Mouse (Mus musculus): ENCODE data around the gene Ubr1.
"Not testable (repeated sequence)": the region's sequence is repeated elsewhere in the genome, so short reads cannot be mapped to it uniquely, and the experiment has no call there.

Gene Ubr1

DNA sequence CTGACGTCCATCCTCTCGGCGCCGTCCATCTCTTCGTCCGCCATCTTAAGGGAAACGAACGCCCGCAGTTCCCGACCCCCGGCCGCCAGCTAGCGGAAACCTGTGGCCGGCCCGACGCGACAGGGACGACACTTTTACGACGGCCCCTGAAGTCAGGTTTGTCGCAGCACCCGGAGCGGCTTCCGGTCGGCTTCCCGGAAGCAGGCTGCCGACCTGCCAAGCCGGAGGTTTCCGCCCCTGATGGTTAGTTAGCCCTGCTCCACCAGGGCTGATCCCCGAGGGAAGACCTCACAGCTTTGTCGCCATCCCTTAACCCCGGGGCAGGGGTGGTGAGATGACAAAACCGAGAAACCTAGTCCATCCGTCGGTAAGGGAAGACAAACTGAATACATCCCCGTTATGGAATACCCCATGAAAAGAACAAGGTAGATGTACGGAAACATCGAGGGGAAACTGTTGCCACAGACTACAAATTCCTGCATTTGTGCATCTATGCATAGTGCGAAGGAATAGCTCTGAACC, at the start of gene Ubr1:
TSS of gene Ubr1 (minus strand) at position 157 of the 522 bp plus-strand sequence.
- DNase-seq (ENCODE audit: low spot score in 2 of 2), result peak; percentile 84

- DNase-seq (ENCODE audit: low spot score in 2 of 2), result no peak
These were observed 46.6 kb upstream of the Ubr1 start for GRCm38 (mm10) chr2:121017151-121017550.

- DNase-seq (ENCODE audit: low spot score in 2 of 2), result no peak
These were observed 45.7 kb upstream of the Ubr1 start for GRCm38 (mm10) chr2:121016226-121016625.

- no peak for DNase-seq (ENCODE audit: low spot score in 2 of 2)
These were observed 45.0 kb upstream of the Ubr1 start for GRCm38 (mm10) chr2:121015507-121015906.

DNA sequence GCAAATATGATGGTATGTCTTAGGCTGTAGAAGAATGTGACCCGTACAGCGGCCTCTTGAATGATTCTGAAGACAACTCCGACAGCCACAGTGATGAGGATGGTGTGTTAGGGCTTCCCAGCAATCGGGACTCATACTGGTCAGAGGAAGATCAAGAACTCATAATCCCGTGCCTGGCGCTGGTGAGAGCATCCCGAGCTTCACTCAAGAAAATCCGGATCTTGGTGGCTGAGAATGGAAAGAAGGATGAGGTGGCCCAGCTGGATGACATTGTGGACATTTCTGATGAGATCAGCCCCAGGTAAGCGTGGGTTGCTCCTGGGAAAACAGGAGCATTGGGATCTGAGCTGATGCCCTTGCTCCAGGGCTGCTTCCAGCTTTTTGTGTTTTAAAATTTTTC, 42.2 kb upstream of the Ubr1 start:
- DNase-seq (ENCODE audit: low spot score in 2 of 2), result no peak

GRCm38 (mm10) chr2:121009071-121009677, 38.7 kb upstream of the Ubr1 start:
- DNase-seq (ENCODE audit: low spot score in 2 of 2), result no peak

DNA sequence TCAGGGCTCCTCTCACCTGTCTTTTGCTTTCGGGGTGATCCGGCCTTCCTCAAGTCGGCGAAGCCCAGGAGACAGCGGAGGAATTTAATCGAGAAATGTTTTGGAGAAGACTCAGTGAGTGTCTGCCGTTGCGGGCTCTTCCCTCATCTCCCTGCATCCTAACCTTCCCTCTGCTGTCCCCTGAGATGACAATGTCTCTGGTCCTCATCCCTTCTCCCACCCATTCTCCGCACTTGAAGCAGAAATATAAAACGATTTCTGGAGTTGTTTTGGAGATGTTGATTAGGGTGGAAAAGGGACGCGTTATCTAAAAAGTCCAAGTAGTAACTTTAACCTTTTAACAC, 38.1 kb upstream of the Ubr1 start:
- no peak for DNase-seq (ENCODE audit: low spot score in 2 of 2)

DNA sequence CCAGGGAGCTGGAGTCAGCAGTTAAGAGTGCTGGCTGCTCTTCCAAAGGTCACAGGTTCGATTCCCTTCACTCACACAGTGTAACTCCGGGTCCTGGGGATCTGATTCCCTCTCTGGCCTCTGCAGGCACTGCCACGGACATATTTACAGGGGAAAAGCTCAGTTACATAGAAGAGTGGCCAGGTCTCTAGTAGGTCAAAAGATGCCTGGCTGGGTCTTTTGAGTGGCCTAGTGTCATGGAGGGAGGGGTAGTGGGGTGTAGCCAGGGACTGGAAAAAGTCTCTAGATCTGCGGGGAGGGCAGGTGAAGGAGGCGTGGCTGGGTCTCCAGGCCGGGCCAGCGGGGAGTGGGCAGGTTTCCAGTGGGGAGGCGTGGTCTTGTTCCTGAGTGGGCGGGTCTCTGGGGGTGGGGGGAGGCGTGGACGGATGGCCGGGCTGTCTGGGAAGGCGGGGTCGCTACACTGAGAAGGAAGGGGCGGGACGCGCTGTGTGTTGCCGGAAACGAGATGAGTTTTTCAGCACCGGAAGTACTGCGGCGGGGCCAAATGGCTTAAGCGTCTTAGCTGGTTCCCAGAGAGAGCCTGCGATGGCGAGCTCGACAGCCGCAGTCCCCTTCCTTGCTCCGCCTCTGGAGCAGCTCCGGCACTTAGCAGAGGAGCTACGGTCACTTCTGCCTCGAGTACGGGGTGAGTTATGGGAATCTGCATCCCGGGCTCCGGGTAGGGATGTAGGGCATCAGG, 37.6 kb upstream of the Ubr1 start, which contains the start of gene Ccndbp1:
TSS of gene Ccndbp1 (plus strand) at position 479 of the 739 bp plus-strand sequence.
- peak; percentile 82 to 83 for DNase-seq (ENCODE audit: low spot score in 2 of 2)

GRCm38 (mm10) chr2:121006986-121007385, 36.5 kb upstream of the Ubr1 start:
- DNase-seq (ENCODE audit: low spot score in 2 of 2), result no peak

GRCm38 (mm10) chr2:121004018-121004811, 33.7 kb upstream of the Ubr1 start:
- DNase-seq (ENCODE audit: low spot score in 2 of 2), result no peak

DNA sequence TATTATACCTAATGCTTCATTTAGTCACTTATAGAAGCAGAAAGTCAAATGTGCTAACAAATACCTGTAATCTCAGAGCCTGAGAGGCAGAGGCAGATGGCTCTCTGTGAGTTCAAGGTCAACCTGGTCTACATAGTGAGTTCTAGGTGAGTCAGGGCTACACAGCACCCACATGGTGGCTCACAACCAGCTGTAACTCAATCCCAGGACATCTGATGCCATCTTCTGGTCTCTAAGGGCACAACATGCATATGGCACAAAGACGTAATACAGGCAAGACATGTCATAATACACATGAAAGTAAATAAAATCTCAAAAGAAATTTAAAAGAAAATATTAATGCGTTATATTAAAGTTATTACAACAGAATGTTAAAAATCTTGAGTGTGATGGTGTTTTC, 33.1 kb upstream of the Ubr1 start:
- DNase-seq (ENCODE audit: low spot score in 2 of 2), result no peak

DNA sequence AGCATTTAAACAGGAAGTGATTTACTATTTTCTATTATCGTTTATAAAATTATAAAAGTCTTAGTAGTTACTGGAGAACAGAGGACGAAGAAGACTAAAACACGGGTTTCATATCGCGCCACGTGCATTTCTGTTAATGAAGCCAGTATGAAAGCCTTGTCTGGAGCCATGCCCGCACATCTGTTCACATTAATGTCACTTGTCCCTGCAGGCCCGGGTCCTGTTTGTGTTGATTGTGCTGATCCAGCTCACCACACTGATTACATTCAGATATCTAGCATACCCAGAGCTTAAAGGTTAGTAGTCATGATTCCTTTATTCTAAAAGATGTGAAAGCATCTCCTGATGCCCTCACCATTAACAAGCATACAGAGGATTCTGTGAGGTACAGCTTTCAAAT, 28.3 kb upstream of the Ubr1 start:
- DNase-seq (ENCODE audit: low spot score in 2 of 2), result no peak

DNA sequence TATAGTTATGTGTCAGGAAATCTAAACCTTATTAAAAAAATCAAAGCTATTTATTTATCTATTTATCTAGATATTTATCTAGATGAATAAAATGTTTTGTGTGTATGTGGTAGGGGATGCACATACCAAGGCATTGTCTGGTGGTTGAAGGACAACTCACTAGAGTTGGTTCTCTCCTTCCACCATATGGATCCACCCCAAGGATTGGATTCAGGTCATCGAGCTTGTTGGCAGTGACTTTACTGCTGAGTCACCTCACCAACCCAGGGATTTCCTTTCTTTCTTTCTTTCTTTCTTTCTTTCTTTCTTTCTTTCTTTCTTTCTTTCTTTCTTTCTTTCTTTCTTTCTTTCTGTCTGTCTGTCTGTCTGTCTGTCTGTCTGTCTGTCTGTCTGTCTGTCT, 26.1 kb upstream of the Ubr1 start:
- DNase-seq (ENCODE audit: low spot score in 2 of 2), result not testable (repeated sequence)

- no peak for DNase-seq (ENCODE audit: low spot score in 2 of 2)
These were observed 20.7 kb upstream of the Ubr1 start for GRCm38 (mm10) chr2:120991196-120991595.

DNA sequence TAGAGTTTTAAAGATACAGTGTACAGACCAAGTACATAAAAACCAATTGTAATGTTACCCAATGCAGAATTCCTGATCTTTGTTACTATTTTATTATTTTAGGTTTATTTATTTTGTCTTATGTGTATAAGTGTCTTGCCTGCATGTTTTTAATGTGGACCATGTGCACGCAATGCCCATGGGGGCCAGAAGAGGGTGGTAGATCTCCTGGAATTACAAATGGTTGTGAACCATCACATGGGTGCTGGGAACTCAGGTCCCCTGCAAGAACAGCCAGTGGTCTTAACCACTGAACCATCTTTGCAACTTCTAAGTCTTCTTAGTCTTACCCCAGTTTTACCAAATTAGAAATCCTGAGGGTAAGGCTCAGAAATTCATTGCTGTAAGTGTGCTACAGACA, 14.7 kb upstream of the Ubr1 start:
- no peak for DNase-seq (ENCODE audit: low spot score in 2 of 2)

GRCm38 (mm10) chr2:120983611-120984010, 13.1 kb upstream of the Ubr1 start:
- no peak for DNase-seq (ENCODE audit: low spot score in 2 of 2)

DNA sequence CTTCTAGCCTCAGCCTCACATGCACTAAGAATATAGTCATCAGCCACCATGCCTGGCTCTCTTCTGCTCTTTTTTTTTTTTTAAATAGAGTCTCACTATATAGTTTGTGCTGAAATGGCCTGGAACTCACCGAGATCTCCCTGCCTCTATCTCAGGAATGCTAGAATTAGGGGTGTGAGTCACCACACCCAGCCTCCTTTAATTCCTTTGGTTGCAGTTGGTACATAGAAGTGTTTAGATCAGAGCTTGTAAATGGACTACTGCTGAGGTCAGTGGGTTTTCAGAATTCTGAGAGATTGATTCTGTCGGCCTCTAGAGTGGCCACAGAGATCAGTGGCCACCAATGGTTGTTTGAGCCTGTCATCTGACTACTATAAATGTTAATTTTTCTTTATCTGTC, 10.3 kb upstream of the Ubr1 start:
- DNase-seq (ENCODE audit: low spot score in 2 of 2), result no peak

DNA sequence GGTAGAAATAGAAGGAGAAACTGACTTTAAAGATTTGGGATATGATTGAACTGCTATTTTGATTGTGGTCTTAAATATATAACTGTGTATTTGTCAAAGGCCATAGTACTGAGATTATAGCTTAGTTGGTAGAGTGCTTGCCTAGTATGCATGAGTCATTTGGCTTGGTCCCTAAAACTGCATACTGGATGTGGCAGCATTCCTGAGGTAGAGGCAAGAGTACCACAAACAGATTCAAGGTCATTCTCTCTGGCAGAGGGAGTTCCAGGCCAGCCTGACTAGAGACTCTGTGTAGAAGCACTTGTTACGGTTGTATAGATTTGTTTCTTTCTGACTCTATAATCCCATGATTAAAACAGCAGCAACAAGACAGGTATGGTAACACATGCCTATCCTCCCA, 9.3 kb upstream of the Ubr1 start:
- DNase-seq (ENCODE audit: low spot score in 2 of 2), result no peak

GRCm38 (mm10) chr2:120978693-120979037, 8.2 kb upstream of the Ubr1 start:
- DNase-seq (ENCODE audit: low spot score in 2 of 2), result peak in 1 of 2 experiments; percentile 11

- DNase-seq (ENCODE audit: low spot score in 2 of 2), result no peak
These were observed 7.6 kb upstream of the Ubr1 start for GRCm38 (mm10) chr2:120977926-120978692.

- peak; percentile 65 to 79 for DNase-seq (ENCODE audit: low spot score in 2 of 2)
These were observed 6.7 kb upstream of the Ubr1 start, which contains the start of gene Tmem62 for GRCm38 (mm10) chr2:120976990-120977925. TSS of gene Tmem62 (plus strand) at chr2:120977017.
